Mouse (Mus musculus) urinary bladder, postnatal 10 days (tissue): ENCODE results near the gene Prkar1b.

Experiments used
- DNase-seq: peaks from one replicate; pipeline ENCODE4 v3.0.0; 2022; ENCODE audit warnings: low spot score

Prkar1b gene

GRCm38 (mm10) chr5:139061680-139062079 lies 88.1 kb downstream of the Prkar1b start:
- no peak for DNase-seq

DNA sequence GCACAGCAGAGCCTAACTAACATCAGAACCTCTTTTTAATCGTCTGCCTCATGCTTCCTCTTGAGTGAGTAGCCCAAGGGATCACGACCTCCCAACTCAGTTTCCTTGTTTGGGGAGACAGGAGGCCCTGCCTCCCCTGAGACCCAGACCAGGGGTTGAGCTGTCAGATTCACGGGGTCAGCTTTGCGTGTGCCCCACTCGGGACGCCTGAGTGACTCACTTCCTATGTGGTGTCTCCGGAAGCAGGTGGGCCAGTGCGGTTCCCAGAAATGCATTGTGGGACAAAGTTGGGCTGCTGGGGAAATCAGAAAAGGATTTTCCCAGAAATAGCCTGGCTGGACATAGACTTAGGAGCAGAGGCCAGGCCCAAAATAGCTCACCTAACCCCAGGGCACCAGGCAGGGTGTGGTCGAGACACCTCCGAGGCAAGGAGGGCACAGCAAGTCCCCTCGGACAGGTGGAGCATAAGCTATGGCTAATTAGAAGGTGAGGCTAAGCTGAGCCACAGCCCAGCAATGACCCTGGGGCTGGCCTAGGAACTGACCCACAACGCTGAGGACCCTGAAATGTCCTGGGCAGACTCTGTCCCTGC lies 89.2 kb downstream of the Prkar1b start:
- no peak for DNase-seq

DNA sequence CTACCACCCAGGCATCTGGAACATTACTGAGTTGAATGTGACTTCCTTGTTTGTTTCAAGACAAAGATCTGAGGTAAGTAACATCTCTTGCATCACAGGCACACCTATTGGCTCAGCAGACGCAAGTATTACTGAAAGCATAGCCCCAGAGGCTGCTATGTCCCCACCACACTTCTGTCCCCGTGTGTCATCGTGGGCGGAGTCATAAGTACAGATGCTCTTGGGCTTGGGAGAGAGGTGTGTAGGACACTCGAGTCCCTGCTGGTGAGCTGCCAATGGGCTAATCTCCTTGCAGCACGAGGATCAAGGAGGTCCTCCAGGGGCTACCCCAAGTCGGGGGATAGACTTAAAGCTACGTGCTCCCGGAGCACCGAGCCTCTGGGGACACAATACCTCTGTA lies 96.6 kb downstream of the Prkar1b start:
- no peak for DNase-seq

- no peak for DNase-seq
These were observed 98.5 kb downstream of the Prkar1b start for GRCm38 (mm10) chr5:139051276-139051675.

DNA sequence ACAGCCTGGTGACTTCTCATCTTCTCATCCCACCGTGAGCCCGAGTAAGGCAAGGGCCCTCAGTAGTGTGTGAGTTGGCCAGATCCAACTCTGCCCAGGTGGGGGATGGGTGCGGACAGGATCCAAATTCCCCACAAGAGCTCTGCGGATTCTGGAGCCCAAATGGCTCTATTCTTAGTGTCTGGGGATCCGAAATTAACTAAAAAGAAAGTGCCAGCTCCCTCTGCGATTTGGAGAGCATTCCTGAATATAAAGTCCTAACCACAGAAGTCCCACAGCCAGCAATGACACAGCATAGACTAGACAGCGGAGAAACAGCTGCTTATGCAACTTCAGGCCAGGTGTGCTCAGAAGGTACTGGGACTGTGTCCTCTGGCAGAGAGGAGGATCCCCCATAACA lies 100.4 kb downstream of the Prkar1b start:
- DNase-seq, result no peak

- no peak for DNase-seq
These were observed 102.6 kb downstream of the Prkar1b start for GRCm38 (mm10) chr5:139047171-139047570.

- DNase-seq, result no peak
These were observed 103.2 kb downstream of the Prkar1b start for GRCm38 (mm10) chr5:139046636-139047035.

DNA sequence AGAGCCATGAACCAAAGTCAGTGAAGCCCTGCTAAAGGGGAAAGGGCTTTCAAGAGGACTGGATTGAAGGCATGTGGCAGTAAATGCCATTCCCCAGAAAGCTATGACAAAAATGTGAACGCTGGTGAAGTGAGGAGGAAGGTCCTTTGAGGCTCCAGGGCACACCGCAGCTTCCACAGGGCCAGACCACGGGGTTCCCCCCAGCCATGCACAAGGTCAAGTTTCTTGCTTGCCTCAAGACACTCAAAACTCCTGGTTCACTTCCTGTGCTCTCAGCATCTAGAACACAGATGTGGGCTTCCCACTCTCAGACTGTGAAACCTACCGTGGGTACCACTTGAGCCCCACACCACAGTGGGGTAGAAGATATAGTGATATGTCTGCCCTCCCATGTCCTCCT lies 106.3 kb downstream of the Prkar1b start:
- DNase-seq, result no peak

DNA sequence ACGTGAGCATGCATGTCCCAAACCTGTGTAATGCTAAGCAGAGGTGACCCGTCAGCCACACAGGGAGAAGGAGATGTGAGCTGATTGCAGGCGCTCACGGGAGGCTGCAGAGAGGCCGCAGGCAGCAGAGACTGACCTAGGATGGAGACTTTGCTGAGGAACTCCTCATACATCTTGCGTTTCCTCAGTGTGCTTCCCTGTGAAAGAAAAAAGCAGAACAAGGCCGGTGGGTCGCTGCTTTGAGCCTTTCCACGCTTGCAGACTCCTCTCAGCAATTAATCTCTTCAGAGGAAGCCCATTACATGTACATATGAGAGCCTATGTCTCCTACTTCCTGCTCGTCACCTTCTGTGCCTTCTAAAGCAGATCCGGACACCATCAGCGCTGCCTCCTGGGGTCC lies 107.5 kb downstream of the Prkar1b start:
- no peak for DNase-seq

GRCm38 (mm10) chr5:139035171-139035570 lies 114.6 kb downstream of the Prkar1b start:
- no peak for DNase-seq

GRCm38 (mm10) chr5:139034746-139035145 lies 115.1 kb downstream of the Prkar1b start:
- DNase-seq, result no peak

GRCm38 (mm10) chr5:139033406-139034317 lies 116.1 kb downstream of the Prkar1b start:
- DNase-seq, result no peak

GRCm38 (mm10) chr5:139027603-139028002 lies 122.2 kb downstream of the Prkar1b start:
- DNase-seq, result no peak

DNA sequence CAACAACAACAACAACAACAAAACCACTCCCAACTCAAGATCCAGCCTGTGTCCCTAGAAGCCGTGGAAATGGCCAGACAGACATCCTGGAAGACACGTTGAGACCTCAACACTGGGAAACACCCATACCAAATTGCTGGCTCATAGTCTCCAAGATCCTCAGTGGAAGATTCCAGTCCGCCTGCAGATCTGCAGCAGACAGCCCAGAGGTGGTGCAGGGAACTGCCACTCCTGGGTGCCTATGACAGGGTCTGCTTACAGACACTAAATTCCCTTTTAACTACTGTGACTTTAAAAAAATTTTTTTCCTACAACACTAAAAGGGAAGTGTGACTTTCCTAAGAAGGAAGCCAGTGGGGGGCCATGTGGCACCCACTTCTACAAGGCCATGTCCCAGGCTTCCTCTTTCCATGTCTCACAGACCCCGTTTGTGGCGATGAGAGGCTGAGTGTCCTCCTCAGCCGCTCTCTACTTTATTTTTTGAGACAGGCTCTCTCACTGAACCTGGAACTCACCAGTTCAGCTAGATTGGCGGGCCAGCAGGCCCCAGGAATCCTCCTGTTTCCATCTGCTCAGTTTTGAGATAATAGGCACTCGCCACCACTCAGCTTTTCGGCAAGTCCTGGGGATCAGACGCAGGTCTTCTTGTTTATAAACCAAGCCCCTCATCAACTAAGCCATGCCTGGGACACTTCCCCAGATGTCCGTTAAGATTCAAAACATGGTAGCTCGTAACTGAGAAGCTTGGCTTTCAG lies 125.3 kb downstream of the Prkar1b start:
- DNase-seq, result no peak

DNA sequence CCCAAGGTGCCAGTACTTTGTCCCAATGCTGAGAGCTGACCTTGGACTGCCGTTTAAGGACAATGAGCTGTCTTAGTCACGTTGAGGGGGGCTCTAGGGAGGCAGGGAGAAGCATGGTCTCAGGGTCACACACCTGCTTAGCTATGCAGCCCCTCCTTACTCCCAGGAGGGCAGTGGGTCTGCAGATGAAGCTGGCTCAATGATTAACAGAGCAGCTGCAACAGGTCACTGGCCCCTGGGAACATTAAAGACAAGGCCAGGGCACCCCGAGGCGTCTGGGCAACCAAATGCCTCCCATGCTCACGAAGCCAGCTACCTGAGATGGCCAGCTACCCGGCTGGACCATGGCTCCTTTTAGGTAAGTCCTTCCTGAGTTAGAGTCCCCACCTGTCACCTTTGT lies 129.2 kb downstream of the Prkar1b start:
- DNase-seq, result no peak

- DNase-seq, result no peak
These were observed 132.3 kb downstream of the Prkar1b start for GRCm38 (mm10) chr5:139017371-139018124.

- DNase-seq, result no peak
These were observed 134.7 kb downstream of the Prkar1b start for GRCm38 (mm10) chr5:139015097-139015496.

- no peak for DNase-seq
These were observed 139.2 kb downstream of the Prkar1b start for GRCm38 (mm10) chr5:139010649-139011048.

GRCm38 (mm10) chr5:139007141-139007775 lies 142.5 kb downstream of the Prkar1b start:
- no peak for DNase-seq

GRCm38 (mm10) chr5:139004588-139004987 lies 145.2 kb downstream of the Prkar1b start:
- no peak for DNase-seq

GRCm38 (mm10) chr5:138999716-139000115 lies 150.1 kb downstream of the Prkar1b start:
- no peak for DNase-seq
